Mouse (Mus musculus) cerebellum, adult 2 months (tissue): ENCODE measurements around the gene Vmn2r11.
"Not testable (repeated sequence)": the region's sequence is repeated elsewhere in the genome, so short reads cannot be mapped to it uniquely, and the experiment has no call there.

Experiments
- CTCF ChIP-seq: fragments of 200-500 bp; IDR thresholded peaks from 2 replicates; pipeline ENCODE4 v1.5.1; 2011; ENCODE audit warnings: low read depth, mild to moderate bottlenecking, control low read depth, low read length, moderate library complexity, borderline replicate concordance; ENCODE audit not compliant: insufficient read depth
- POLR2A ChIP-seq: fragments of 200-500 bp; IDR thresholded peaks from 2 replicates; pipeline ENCODE4 v1.6.1; 2011; ENCODE audit warnings: low read length, control low read depth, borderline replicate concordance; ENCODE audit not compliant: insufficient read depth

- not testable (repeated sequence) for TF ChIP-seq CTCF, POLR2A
Observed at GRCm38 (mm10) chr5:109072016-109072415, 12.6 kb upstream of the Vmn2r11 start.
